Mouse (Mus musculus): ENCODE results near the gene Ankrd13a.
A peak's percentile ranks its signal among the peaks of the same experiment; 100 is the strongest.

The Ankrd13a gene

DNA sequence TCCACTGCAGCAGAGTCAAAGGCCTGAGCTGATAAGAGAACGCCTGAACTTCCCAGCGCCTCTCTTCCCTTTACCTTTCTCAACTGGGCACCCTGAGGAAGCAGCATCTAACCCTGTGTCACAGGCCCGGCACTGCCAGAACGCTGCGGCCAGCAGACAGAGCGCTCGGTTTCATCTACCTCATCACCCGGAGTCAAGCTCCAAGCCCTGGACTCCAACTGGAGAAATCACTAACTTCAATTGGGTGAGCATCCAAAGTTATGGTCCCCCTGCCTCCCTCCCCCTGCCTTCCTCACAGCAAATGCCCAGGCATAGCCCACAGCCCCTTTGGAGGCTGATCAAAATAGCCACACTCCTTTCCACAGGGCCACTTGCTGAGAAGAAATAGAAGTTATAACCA, 7.8 kb upstream of the Ankrd13a start:
- no peak for DNase-seq (ENCODE audit: low spot score)

DNA sequence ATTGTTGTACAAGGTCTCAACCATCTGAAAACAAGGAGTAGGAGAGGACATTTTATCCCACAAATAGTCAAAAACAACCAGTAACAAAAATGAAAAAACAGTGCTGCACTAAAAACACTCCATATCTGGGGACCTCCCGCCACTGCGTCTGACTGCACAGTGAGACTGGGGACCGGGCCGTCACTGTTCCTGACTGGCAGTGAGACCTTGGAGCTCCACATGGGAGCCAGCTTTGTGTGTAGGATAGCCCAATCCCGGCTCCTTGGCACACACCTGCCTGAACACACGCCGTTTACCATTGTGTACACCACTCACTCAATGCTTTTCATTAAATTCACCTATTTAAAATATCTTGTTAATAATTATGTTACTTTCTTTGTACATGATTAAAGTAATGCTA, 7.3 kb upstream of the Ankrd13a start:
- DNase-seq (ENCODE audit: low spot score): no peak

DNA sequence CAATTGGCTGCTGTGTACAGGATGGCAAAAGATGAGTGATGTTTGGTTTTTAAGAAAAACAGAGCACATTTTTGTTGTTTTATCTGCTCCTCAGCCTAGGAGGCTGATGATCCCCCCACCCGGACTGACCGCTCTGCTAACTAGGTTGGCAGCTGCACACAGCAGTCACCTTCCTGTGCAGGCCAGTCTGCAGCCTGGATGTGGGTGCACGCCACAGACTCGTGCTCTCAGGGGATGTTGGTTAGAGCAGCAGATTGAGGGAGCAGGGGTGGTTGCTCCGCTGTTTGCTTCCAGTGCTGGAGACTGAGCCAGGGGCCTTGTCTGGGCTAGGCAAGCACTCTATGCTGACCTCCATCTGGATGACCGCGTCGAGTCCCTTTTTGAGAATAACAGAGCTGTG, 4.7 kb upstream of the Ankrd13a start:
- DNase-seq (ENCODE audit: low spot score): no peak

DNA sequence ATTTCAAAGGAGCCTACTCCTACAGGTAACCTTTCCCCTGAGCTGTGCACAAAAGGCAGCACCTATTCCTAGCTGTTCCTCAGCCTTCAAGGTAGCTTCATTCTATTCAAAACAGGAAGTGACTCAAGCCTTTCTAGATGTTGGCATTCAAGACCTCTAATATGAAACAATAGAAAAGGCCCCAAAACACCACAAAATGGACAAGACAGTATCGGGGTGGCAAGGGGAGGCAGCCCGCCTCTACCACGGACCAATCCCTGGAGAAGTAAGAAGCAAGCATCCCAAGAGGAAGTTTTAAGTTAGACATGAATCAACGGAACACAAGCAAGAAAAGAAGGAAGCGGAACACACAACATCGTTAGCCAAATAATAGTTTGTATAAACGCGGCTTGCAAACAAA, 2.7 kb upstream of the Ankrd13a start:
- DNase-seq (ENCODE audit: low spot score): no peak

DNA sequence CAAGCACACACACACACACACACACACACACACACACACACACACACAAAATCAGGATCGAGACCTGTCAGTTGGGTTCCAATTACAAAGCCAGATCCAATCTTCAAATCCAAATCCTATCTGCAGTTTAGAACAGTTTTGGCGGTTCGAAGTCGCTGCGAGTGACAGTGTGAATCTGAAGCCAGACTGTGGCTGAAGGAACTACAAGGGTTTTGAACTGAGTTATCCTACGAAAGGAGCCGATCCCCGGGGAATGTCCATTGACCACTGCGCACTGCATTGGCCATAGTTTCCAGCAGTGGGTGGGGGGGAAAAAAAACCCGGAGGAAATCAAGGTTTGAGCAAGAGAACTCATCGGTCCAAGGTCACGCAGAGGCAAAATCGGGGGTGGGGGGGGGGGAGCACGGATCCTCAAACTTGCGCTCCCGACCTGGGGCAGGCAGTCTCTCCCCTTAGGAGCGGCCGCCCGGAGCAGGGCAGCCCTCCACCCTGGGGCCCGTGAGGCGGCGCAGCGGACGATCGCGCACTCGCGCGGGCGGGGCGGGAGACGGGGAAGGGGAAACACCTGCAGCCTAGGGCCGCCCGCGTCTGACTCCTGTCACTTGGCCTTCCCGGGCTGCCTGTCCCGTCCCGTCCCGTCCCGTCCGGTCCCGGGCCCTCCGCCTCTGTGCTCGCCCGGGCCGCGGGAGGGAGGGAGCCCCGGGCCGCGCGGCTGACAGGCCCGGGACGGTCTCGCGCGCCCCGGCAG, 1.8 kb upstream of the Ankrd13a start:
- peak; percentile 23 for DNase-seq (ENCODE audit: low spot score)

DNA sequence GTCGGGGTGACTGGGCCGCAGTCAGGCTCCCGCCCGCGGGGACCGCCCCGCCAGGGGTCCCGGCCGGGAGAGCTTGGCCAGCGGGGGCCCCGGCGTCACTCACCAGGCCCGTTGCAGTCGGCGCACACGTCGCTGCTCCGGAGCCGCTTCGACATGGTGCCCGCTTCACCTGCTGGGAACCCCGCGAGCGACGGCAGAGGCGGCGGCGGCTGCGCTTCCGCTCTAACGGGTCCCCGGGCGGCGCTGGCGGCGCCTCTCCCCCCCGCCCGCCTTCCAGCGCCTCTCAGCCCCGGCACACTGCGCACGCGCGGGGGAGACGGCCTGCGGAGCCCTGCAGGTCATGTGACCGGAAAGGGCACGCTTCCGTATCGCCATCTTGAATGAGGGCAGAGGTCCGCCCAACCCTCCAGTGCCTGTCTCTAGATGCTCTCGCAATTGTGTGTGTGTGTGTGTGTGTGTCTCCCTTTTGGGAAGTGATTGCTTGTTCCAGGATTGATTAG, 1.2 kb upstream of the Ankrd13a start:
- DNase-seq (ENCODE audit: low spot score): peak; percentile 95

DNA sequence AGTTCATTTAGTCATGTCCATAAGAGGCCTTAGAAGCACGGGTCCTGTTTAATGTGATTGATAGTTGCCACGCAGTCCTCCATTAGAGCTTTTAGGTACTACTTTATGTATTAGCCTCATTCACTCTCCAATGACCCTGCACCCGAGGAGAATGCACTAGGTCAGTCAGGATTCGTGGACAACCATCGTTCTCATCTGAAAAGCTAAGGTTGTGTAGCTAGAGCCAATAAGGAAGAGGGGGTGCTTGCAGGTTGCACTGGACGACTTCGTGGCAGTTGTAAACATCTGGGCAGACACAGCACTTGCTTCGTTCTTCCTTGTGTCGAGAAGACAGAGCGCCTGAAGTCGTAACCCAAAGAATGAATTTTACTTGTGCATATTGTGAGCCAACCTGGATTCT, 697 bp upstream of the Ankrd13a start:
- DNase-seq (ENCODE audit: low spot score): no peak

DNA sequence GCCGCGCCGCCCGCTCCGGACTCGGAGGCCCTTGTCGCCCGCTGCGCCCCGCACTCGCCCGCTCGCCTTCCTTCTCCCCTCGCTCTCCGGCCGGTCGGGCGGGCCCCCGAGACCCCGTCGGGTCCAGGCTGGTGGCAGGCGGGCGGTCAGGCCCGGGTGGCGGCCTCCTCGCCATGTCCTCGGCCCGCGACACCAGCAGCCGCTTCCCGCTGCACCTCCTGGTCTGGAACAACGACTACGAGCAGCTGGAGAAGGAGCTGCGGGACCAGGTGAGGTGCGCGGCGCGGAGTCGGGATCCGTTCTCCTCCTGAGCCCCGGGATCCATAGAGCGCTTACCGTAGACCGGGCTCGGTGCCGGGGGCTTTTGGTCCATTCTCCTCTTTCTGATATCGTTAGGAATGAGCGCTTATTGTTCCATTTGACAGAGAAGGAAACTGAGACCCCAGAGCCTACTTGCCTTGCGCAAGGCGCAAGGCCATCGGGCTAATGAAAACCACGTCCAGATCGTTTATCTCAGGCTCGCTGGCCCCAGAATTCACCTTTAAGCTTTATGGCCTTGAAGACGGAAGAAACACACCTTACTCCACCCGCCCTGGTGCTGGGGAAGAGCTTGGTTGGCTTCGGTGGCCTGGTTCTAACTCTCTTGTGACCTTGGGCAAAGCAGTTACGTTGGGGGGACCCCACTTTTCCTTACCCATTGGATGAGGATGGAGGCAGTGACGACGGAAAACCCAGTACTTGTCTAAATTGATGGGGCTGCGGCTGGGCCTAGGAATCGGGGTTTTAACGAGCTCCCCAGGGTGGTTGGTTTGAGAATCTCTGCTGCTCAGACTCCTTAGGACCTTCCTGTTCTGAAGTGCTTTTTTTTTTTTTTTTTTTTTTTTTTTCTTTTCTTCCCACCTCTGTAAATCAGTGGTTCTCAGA, 841 bp downstream of the Ankrd13a start, which contains the start of gene Git2:
TSS of gene Git2 (minus strand) at position 462 of the 924 bp plus-strand sequence.
- peak; percentile 20 for DNase-seq (ENCODE audit: low spot score)

DNA sequence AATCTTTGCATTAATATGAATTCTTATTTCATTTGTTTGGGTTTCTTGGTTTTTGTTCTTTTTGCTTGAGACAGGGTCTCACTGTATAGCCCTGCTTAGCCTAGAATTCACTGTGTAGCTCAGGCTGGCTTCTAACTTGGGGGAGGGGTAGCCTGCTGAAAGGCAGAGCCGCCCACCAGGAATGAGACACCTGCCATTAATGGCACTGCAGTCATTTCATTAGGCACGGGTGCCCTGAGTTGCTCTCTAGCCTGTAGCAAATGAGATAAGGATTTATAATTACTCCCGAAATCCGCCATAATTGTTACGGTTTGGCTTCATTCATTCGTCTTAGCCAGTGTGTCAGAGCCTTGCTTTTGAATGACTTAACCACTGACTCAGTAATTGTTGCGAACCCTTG, 1.7 kb downstream of the Ankrd13a start:
- no peak for DNase-seq (ENCODE audit: low spot score)

DNA sequence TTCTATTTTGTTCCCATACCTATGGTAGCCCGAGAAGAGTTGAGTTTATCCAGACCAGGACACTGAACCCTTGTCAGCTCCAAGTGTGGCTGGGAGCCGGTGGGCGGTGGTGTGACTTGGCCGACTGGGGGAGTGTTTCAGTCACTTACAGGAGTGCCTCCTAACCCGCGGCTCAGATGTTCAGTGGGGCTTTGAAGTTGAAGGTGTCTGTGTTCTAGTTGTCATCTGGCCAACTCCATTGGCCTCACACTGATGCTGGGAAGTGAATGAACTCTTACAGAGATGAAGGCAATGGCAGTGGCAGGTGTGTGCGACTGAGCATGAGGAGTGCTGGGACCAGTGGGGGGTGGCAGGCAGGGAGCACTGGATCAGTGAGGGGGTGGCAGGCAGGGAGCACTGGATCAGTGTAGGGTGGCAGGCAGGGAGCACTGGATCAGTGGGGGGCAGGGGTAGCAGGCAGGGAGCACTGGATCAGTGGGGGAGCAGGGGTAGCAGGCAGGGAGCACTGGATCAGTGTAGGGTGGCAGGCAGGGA, 5.5 kb downstream of the Ankrd13a start:
- no peak for DNase-seq (ENCODE audit: low spot score)

DNA sequence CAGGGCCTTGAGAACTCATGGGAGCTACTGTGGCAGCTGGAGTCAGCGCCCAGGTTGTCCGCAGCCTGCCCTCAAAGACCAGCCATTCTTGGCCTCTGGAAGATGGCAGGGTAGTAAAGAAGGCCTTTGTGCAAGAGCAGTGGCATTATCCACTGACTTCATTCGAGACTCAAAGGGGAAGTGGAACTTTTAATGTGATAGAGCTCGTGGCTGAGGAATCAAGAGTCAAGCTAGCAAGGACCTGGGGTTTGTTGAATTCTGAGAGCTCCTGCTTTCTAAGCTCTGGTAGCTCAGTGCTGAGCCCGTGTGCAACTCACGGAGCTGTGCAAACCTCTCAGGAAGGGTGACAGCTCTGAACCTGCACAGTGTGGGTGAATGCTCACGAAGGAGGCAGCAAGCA, 6.4 kb downstream of the Ankrd13a start:
- DNase-seq (ENCODE audit: low spot score): no peak

DNA sequence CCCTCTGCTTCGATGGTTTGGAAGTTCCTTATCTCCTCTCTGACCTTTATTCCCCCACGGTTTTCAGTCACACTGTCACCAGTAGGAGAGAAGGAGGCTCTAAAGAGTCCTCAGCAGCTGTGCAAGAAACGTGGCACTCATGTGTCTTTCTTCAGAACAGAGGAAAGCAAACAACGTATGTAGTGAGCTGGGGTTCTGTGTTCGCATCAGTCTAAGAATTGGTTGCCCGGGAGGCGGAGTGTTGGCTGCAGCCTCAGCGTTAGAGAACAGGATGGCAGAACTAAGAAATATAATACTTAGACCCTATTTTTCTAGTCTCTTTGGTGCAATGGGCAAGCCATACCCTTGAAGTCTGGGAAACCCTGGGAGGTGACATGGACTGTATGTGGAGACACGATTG, 8.5 kb downstream of the Ankrd13a start:
- no peak for DNase-seq (ENCODE audit: low spot score)

DNA sequence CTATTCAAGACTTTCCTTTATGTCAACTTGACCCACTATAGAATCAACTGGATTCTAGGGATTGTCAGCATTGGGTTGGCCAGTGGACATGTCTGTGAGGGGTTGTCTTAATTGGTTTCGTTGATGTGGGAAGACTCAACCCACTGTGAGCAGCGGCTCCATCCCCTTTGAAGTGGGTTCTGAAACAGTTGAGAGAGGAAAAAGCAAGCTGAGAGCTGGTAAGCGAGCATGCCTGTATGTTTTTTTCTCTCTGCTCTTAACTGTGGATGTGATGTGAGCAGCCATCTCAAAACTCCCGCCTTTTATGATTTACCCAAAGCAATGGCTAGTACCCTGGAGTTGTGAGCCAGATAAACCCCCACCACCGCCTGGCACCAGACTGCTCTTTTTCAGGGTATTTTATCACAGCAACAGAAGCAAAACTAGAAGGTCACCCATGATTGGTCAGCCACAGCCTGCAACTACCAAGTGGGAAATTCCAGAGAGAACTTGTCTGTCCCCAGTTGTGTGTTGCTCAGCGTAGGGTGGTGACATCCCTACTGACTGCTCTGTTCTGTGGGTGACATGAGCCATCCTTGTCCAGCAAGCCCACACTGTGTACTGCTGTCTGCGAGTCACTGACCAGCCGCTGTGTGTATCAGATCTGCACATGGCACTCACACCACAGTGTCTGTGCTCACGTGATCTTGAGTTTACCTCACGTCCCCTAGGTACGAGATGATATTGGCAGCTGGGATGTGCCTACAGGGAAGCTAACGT, 9.1 kb downstream of the Ankrd13a start:
- DNase-seq (ENCODE audit: low spot score): no peak

DNA sequence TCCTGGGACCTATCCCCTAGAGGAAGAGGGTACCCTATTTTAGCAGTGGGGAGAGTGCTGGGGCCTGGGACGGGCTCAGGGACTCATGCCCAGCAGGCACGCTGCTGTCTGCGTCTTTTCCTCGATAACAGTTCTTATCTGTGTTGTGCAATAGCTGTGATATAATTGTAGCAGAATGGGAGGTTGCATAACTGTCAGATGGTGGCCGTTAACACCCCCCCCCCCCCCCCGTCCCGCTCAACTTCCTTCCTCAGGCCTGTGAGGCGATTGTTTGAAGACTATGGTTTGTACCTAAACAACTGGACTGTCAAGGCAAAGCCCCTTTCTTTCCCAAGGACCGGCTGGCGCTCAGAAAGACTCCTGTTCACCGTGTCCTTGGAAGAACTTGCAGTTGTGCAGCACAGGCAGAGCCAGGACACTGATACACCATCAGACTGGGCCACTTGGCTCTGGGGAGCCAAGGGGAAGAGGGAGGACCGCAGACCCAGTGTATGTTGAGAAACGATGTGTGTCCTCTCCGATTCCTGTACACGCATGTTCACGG, 10.2 kb downstream of the Ankrd13a start:
- no peak for DNase-seq (ENCODE audit: low spot score)

DNA sequence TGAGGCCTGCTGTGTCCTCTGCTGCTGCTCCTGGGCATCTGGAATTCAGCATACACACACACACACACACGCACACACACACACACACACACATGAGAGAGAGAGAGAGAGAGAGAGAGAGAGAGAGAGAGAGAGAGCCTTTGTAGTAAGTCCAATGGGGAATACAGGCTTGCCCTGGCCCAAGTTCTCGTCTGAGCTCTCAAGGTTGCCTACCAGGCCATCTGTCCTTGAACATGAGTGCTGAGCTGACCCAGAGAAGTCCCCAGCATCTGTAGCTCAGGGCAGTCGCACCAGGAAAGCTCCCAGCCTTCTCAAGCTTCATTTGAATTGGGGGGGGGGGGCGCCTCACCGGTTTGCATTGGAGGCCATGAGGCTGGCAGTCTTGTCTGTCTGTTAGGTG, 10.7 kb downstream of the Ankrd13a start:
- no peak for DNase-seq (ENCODE audit: low spot score)

DNA sequence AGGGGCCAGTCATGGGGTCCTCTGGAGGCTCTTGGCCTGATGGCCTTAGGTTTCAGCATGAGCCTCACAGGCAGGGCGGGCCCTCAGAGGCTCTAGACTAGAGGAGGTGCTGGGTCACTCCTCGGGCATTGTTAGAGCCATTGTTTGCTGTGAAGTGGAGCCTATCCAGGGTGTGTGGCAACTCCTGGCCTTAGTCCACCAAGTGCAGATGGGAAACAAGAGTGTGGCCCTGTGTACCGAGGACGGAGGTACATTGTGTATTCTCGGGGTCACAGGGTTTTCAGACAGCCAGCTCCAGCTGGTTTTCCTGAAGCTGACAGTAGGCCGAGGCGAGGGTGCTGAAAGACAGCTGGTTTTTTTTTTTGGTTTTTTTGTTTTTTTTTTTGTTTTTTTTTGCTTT, 18.8 kb downstream of the Ankrd13a start:
- no peak for DNase-seq (ENCODE audit: low spot score)

DNA sequence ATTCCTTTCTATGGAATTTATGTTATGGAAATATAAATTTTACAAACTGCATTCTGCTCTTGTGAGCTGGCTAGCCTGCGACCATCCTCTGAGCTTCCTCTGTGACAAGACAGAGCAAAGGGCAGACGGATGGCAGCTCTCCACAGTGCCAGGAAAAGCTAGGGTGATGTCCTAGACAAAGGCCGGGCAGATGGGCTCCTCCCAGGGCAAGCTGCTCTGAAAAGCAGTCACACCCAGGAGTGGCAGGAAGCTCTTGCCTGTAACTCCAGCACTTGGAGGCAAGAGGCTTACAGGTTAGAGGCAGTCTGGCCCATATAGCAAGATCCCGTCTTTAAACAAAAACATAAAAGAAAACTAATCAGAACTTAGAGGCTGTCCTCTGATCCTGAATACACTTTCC, 20.1 kb downstream of the Ankrd13a start:
- DNase-seq (ENCODE audit: low spot score): no peak

DNA sequence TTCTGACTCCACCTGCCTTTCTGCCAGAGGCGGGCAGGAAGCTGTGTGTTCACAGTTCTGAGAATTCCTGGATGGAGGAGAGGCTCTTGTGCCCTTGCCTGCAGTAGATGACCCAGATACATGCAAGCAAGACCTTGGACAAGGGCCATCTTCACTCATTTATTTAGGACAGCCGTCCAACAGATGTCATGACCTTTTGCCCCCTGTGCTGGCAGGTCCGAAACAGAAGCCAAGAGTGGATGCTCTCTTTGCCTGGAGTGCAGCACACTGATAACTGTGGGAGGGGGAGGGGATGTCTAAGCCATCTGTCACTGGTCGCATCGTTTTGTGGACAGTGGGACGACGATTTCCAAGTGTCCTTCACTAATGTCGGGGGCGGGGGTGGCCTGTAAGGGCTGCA, 20.8 kb downstream of the Ankrd13a start:
- DNase-seq (ENCODE audit: low spot score): no peak

DNA sequence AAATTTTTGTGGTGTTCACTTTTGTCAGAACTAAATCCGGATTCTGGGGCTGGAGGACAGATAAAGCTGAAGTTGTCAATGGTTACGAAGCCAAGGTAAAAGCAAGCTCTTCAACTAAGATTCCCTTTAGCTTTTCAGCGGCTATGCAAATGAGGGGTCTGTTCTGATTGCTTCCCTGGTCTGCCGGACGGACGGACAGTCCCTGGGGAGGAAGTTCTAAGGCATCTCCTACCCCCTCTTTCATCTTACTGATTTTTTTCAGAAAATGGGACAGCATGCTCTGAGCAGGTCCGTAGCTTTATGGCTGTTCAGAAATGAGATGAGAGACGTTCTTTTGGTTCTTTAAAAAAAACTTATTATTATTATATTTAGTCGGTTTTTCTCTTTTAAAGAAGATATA, 21.2 kb downstream of the Ankrd13a start:
- DNase-seq (ENCODE audit: low spot score): no peak

DNA sequence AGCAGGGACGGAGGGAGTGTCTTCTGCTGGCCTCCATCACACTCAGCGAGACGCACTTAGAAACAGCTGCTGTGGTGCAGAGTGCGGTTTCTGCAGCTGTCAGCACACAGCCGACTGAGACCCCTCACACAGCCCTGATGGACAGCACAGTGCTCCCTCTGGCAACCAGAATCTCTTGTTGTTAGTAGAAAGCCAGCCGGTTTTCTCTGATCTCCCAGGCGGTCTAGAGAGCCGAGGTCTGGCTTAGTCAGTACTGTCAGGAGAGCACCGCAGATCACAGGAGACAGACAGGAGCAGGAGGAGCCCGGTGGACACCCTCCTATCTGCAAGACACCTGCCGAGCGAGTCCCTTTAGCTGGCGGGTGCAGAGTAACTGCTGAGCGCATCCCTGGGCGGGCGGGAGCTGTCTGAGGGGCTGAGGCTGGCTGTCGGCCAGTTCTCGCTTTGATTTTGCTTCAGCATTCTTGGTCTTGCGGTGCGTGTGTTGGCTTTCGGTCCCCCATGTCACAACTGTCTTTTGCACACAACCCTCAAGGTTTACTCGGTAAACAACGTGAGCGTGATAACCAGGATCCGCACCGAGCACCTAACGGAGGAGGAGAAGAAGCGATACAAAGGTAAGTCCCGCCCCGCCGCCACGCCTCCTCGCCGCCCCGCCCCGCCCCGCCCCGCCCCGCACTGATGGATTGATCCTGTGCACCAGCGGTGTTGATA, 22.0 kb downstream of the Ankrd13a start:
- DNase-seq (ENCODE audit: low spot score): no peak

DNA sequence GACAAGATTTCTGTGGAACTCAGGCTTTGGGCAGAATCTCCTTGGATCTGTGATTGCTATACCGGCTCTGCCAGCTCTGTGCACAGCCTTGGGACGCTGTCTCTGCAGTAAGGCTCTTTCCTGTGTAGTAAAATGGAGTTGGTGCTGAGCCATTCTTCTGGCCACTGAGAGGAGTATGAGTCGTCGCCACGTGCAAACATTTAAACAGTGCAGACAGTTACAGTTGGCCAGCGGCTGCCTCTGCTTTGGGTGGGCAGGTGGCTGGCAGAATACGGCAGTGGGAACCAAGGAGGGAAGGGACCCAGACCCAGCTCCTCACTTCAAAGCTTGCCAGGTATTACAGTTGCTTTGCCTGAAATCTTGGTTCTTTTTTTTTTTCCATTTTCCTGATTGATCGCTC, 22.8 kb downstream of the Ankrd13a start:
- no peak for DNase-seq (ENCODE audit: low spot score)

Data from ovary, postnatal 10 days (tissue).